In the genomic region with DNA sequence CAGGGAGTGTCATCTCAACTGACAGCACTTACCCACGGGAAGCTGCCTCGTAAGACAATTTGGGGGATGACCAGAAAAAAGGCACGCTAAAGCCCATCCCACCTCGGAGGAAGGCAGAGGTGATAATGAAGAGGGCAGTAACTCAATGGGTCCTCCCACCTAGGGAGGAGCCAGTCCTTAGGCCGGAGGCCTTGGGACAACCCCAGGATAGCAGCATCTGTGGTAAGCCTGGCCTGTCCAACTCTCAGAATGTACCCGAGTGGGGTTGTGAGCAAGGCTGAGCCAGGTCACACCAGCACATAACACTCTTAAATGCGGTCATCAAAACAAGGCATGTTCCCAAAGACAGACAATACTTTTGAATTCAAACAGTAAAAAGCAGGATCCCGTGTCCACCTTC, we compare ENCODE assay signal across 8 mouse cellular contexts. TPM values are rescaled to one million over a fixed set of nuclear protein-coding genes. Genes with fewer than 3 reads are reported as not detected.
DNase-seq lines count a peak whose midpoint lies in the region; ATAC-seq and TF ChIP-seq lines count a peak whose summit lies in the region.

No protein-coding gene starts in this region.

- no peak for ATAC-seq in forebrain, embryonic 15.5 days (replicated peaks)
- no peak for ATAC-seq in kidney, postnatal 0 days (replicated peaks; ENCODE audit: low FRiP score, low read depth)
- no peak for ATAC-seq in midbrain, postnatal 0 days (ENCODE audit: low FRiP score)
- ATAC-seq in CD4-positive, CD25-positive, alpha-beta regulatory T cell, adult 4 months, result no peak

- TF ChIP-seq RAD21 in MEL (IDR thresholded peaks at IDR 0.05; ENCODE audit: low read depth, low read length), result no peak

- H3K27ac ChIP-seq in MEL (ENCODE audit: control insufficient read depth, low read depth, low read length), result no peak overlapping the region
- H3K27ac ChIP-seq in forebrain, embryonic 15.5 days (replicated peaks), result no peak overlapping the region
- no peak overlapping the region for H3K27ac ChIP-seq in kidney, postnatal 0 days
- no peak overlapping the region for H3K27ac ChIP-seq in midbrain, postnatal 0 days (ENCODE audit: low read depth, low read length)

- no peaks in the 10 kb centered on the region for H3K9me3 ChIP-seq in MEL (replicated peaks; ENCODE audit: insufficient read depth, low read length)
- no peaks in the 10 kb centered on the region for H3K9me3 ChIP-seq in forebrain, embryonic 15.5 days
- H3K9me3 ChIP-seq in kidney, postnatal 0 days (replicated peaks; ENCODE audit: low read length), result no peaks in the 10 kb centered on the region
- H3K9me3 ChIP-seq in midbrain, postnatal 0 days (ENCODE audit: low read length), result no peaks in the 10 kb centered on the region

- TF ChIP-seq POLR2A in MEL (IDR thresholded peaks at IDR 0.05; ENCODE audit: control insufficient read depth in 1 of 2, insufficient read depth in 1 of 2, low read depth in 1 of 2, low read length in 2 of 2, poor library complexity in 1 of 2), result 0 out of 4 replicates have a peak, but pooled peaks of 1 of the 2 experiments have one; percentile 4

- no peak for TF ChIP-seq CTCF in MEL (IDR thresholded peaks at IDR 0.05 in 2 of 3, conservative IDR thresholded peaks at IDR 0.05 in 1 of 3; ENCODE audit: control insufficient read depth in 1 of 3, insufficient read depth in 1 of 3, low read depth in 2 of 3, low read length in 3 of 3, poor library complexity in 1 of 3, severe bottlenecking in 1 of 3)
- no peak for TF ChIP-seq CTCF in kidney, postnatal 0 days (IDR thresholded peaks at IDR 0.05; ENCODE audit: low read depth)
- no peak for TF ChIP-seq CTCF in midbrain, postnatal 0 days (IDR thresholded peaks at IDR 0.05)

- peak overlapping the region; percentile 75 for H3K4me2 ChIP-seq in forebrain, embryonic 15.5 days (replicated peaks)
- H3K4me2 ChIP-seq in kidney, postnatal 0 days (ENCODE audit: low read length), result peak overlapping the region; percentile 89
- H3K4me2 ChIP-seq in midbrain, postnatal 0 days (ENCODE audit: low read depth, low read length, poor library complexity, severe bottlenecking), result peak overlapping the region; percentile 78

- peak overlapping the region; percentile 99 for H3K9ac ChIP-seq in MEL (ENCODE audit: control insufficient read depth, low read depth, low read length, poor library complexity, severe bottlenecking)
- peak overlapping the region; percentile 99 for H3K9ac ChIP-seq in forebrain, embryonic 15.5 days (replicated peaks)
- peak overlapping the region; percentile 99 for H3K9ac ChIP-seq in kidney, postnatal 0 days (ENCODE audit: low read depth, low read length)
- 0 out of 2 replicates have a peak overlapping the region, but pooled peaks have one; percentile 99 for H3K9ac ChIP-seq in midbrain, postnatal 0 days (replicated peaks; ENCODE audit: low read length, poor library complexity, severe bottlenecking)

- DNase-seq in adrenal gland, adult (ENCODE audit: inconsistent age in 2 of 2, low spot score in 1 of 2), result peak; percentile 45 to 69
- DNase-seq in adrenal gland, adult 8-10 months, result no peak
- DNase-seq in MEL (ENCODE audit: low read depth, low spot score), result peak; percentile 58
- DNase-seq in kidney, postnatal 0 days (ENCODE audit: low spot score), result no peak
- DNase-seq in midbrain, postnatal 0 days (ENCODE audit: low spot score), result no peak
- no peak for DNase-seq in yolk sac, embryonic 10.5 days (ENCODE audit: low spot score)

- peak overlapping the region; percentile 93 to 97 for H3K4me3 ChIP-seq in MEL (ENCODE audit: control insufficient read depth in 1 of 2, insufficient read depth in 1 of 2, low read depth in 2 of 2, low read length in 2 of 2)
- peak overlapping the region; percentile 94 for H3K4me3 ChIP-seq in forebrain, embryonic 15.5 days
- H3K4me3 ChIP-seq in kidney, postnatal 0 days (replicated peaks; ENCODE audit: low read depth, low read length), result peak overlapping the region; percentile 92
- peak overlapping the region; percentile 87 for H3K4me3 ChIP-seq in midbrain, postnatal 0 days (ENCODE audit: low read depth, low read length)

- H3K4me1 ChIP-seq in MEL (ENCODE audit: control insufficient read depth in 1 of 2, insufficient read depth in 2 of 2, low read length in 2 of 2), result peaks cover 0 to 18% of the 10 kb centered on the region in 2 experiments; a peak in 2 of 4 replicates
- H3K4me1 ChIP-seq in forebrain, embryonic 15.5 days, result peaks cover 25% of the 10 kb centered on the region
- H3K4me1 ChIP-seq in kidney, postnatal 0 days (replicated peaks; ENCODE audit: insufficient read depth, low read length), result peaks cover 13% of the 10 kb centered on the region; the same call in 1 of the 2 replicates
- H3K4me1 ChIP-seq in midbrain, postnatal 0 days (ENCODE audit: insufficient read depth, low read length), result peaks cover 15% of the 10 kb centered on the region; the same call in 1 of the 2 replicates

- TF ChIP-seq EP300 in MEL (IDR thresholded peaks at IDR 0.05; ENCODE audit: low read depth in 1 of 2, low read length in 2 of 2), result no peak

- H3K36me3 ChIP-seq in MEL (ENCODE audit: control insufficient read depth in 1 of 2, insufficient read depth in 2 of 2, low read length in 2 of 2), result peaks cover 8 to 10% of the 10 kb centered on the region in 2 experiments
- H3K36me3 ChIP-seq in forebrain, embryonic 15.5 days, result peaks cover 42% of the 10 kb centered on the region
- H3K36me3 ChIP-seq in kidney, postnatal 0 days (ENCODE audit: insufficient read depth, low read length), result peaks cover 32% of the 10 kb centered on the region
- peaks cover 29% of the 10 kb centered on the region for H3K36me3 ChIP-seq in midbrain, postnatal 0 days (ENCODE audit: insufficient read depth, low read length)

- WGBS in forebrain, embryonic 15.5 days, result 59% methylated on average over 8 of the region's 8 CpGs
- WGBS in kidney, postnatal 0 days, result 17% methylated on average over 8 of the region's 8 CpGs
- 53% methylated on average over 8 of the region's 8 CpGs for WGBS in midbrain, postnatal 0 days

- H3K27me3 ChIP-seq in MEL (ENCODE audit: control insufficient read depth in 1 of 2, insufficient read depth in 2 of 2, low read length in 2 of 2), result no peaks in the 10 kb centered on the region
- no peaks in the 10 kb centered on the region for H3K27me3 ChIP-seq in forebrain, embryonic 15.5 days
- no peaks in the 10 kb centered on the region for H3K27me3 ChIP-seq in kidney, postnatal 0 days (ENCODE audit: insufficient read depth, low read length)
- H3K27me3 ChIP-seq in midbrain, postnatal 0 days (ENCODE audit: insufficient read depth, low read length), result no peaks in the 10 kb centered on the region

- peaks cover 38% of the 10 kb centered on the region for H3K79me2 ChIP-seq in MEL (ENCODE audit: control insufficient read depth, insufficient read depth, low read length, poor library complexity)

RNA-seq across cellular contexts. Expression of gene Khsrp, which starts 1.6 kb away (rescaled TPM):
- 100 to 1,000 TPM in 2 of 4 experiments, 10 to 100 TPM in 2; 92.3 to 122 (median 102) TPM for total RNA-seq in adrenal gland, adult 8-10 months (2022)
- 89.3 and 104 TPM in 2 replicates for total RNA-seq in MEL (2012; rRNA removed)
- 100 to 1,000 TPM; 125 to 157 TPM for polyA plus RNA-seq in MEL (2012; ENCODE audit: insufficient read depth in 1 of 2, insufficient read length in 2 of 2, low read depth in 1 of 2, low replicate concordance in 2 of 2, missing spikeins in 1 of 2)
- 35.2 and 37.0 TPM in 2 replicates for polyA plus RNA-seq in forebrain, embryonic 15.5 days (2015; fragmentation: Nextera tagmentation; extraction: Ambion mirVana)
- 35.6 and 36.2 TPM in 2 replicates for polyA plus RNA-seq in kidney, postnatal 0 days (2015; fragmentation: Nextera tagmentation; extraction: Ambion mirVana)
- total RNA-seq in midbrain, postnatal 0 days (2014; rRNA removed), result 73.6 and 76.9 TPM in 2 replicates
- polyA plus RNA-seq in midbrain, postnatal 0 days (2015; fragmentation: Nextera tagmentation; extraction: Ambion mirVana), result 25.3 and 31.6 TPM in 2 replicates
- polyA plus RNA-seq in CD4-positive, CD25-positive, alpha-beta regulatory T cell, adult 4 months (2017; shearing (Covaris generic)), result 10 to 100 TPM; 16.0 to 29.4 TPM

RNA-seq across cellular contexts. Expression of gene Slc25a41, which starts 11.8 kb away (rescaled TPM):
- total RNA-seq in adrenal gland, adult 8-10 months (2022), result under 1 TPM in 1 of 4 experiments, not detected in 3; 0.38 TPM
- total RNA-seq in MEL (2012; rRNA removed), result 0.08 and 0.13 TPM in 2 replicates
- under 1 TPM in 1 of 2 experiments, not detected in 1; 0.15 TPM for polyA plus RNA-seq in MEL (2012; ENCODE audit: insufficient read depth in 1 of 2, insufficient read length in 2 of 2, low read depth in 1 of 2, low replicate concordance in 2 of 2, missing spikeins in 1 of 2)
- not detected in 2 replicates for polyA plus RNA-seq in forebrain, embryonic 15.5 days (2015; fragmentation: Nextera tagmentation; extraction: Ambion mirVana)
- polyA plus RNA-seq in kidney, postnatal 0 days (2015; fragmentation: Nextera tagmentation; extraction: Ambion mirVana), result not detected in 2 replicates
- 0.85 TPM in 1 of 2 replicates, not detected in the other for total RNA-seq in midbrain, postnatal 0 days (2014; rRNA removed)
- not detected in 2 replicates for polyA plus RNA-seq in midbrain, postnatal 0 days (2015; fragmentation: Nextera tagmentation; extraction: Ambion mirVana)
- not detected for polyA plus RNA-seq in CD4-positive, CD25-positive, alpha-beta regulatory T cell, adult 4 months (2017; shearing (Covaris generic))

RNA-seq across cellular contexts. Expression of gene Gm17949, which starts 18.4 kb away (rescaled TPM):
- total RNA-seq in adrenal gland, adult 8-10 months (2022), result under 1 TPM; 0.29 to 0.80 (median 0.45) TPM
- 0.08 TPM in 1 of 2 replicates, not detected in the other for total RNA-seq in MEL (2012; rRNA removed)
- polyA plus RNA-seq in MEL (2012; ENCODE audit: insufficient read depth in 1 of 2, insufficient read length in 2 of 2, low read depth in 1 of 2, low replicate concordance in 2 of 2, missing spikeins in 1 of 2), result under 1 TPM in 1 of 2 experiments, not detected in 1; 0.13 TPM
- polyA plus RNA-seq in forebrain, embryonic 15.5 days (2015; fragmentation: Nextera tagmentation; extraction: Ambion mirVana), result 0.31 and 0.47 TPM in 2 replicates
- polyA plus RNA-seq in kidney, postnatal 0 days (2015; fragmentation: Nextera tagmentation; extraction: Ambion mirVana), result 0.38 TPM in 1 of 2 replicates, not detected in the other
- total RNA-seq in midbrain, postnatal 0 days (2014; rRNA removed), result 0.22 TPM in 1 of 2 replicates, not detected in the other
- 0.38 TPM in 2 replicates for polyA plus RNA-seq in midbrain, postnatal 0 days (2015; fragmentation: Nextera tagmentation; extraction: Ambion mirVana)
- polyA plus RNA-seq in CD4-positive, CD25-positive, alpha-beta regulatory T cell, adult 4 months (2017; shearing (Covaris generic)), result 1 to 10 TPM in 1 of 2 experiments, not detected in 1; 1.5 TPM

RNA-seq across cellular contexts. Expression of gene Gtf2f1, which starts 18.6 kb away (rescaled TPM):
- 10 to 100 TPM; 45.6 to 68.2 (median 54.2) TPM for total RNA-seq in adrenal gland, adult 8-10 months (2022)
- total RNA-seq in MEL (2012; rRNA removed), result 116 and 145 TPM in 2 replicates
- polyA plus RNA-seq in MEL (2012; ENCODE audit: insufficient read depth in 1 of 2, insufficient read length in 2 of 2, low read depth in 1 of 2, low replicate concordance in 2 of 2, missing spikeins in 1 of 2), result 100 to 1,000 TPM in 1 of 2 experiments, not detected in 1; 171 TPM
- 80.4 and 81.7 TPM in 2 replicates for polyA plus RNA-seq in forebrain, embryonic 15.5 days (2015; fragmentation: Nextera tagmentation; extraction: Ambion mirVana)
- 46.7 and 50.3 TPM in 2 replicates for polyA plus RNA-seq in kidney, postnatal 0 days (2015; fragmentation: Nextera tagmentation; extraction: Ambion mirVana)
- total RNA-seq in midbrain, postnatal 0 days (2014; rRNA removed), result 37.8 and 47.8 TPM in 2 replicates
- polyA plus RNA-seq in midbrain, postnatal 0 days (2015; fragmentation: Nextera tagmentation; extraction: Ambion mirVana), result 66.4 and 67.5 TPM in 2 replicates
- 100 to 1,000 TPM in 1 of 2 experiments, 10 to 100 TPM in 1; 72.1 to 102 TPM for polyA plus RNA-seq in CD4-positive, CD25-positive, alpha-beta regulatory T cell, adult 4 months (2017; shearing (Covaris generic))

RNA-seq across cellular contexts. Expression of gene Crb3, which starts 29.2 kb away (rescaled TPM):
- 1 to 10 TPM in 3 of 4 experiments, under 1 TPM in 1; 0.70 to 4.4 (median 2.2) TPM for total RNA-seq in adrenal gland, adult 8-10 months (2022)
- not detected in 2 replicates for total RNA-seq in MEL (2012; rRNA removed)
- polyA plus RNA-seq in MEL (2012; ENCODE audit: insufficient read depth in 1 of 2, insufficient read length in 2 of 2, low read depth in 1 of 2, low replicate concordance in 2 of 2, missing spikeins in 1 of 2), result under 1 TPM in 1 of 2 experiments, not detected in 1; 0.19 TPM
- 1.3 and 2.0 TPM in 2 replicates for polyA plus RNA-seq in forebrain, embryonic 15.5 days (2015; fragmentation: Nextera tagmentation; extraction: Ambion mirVana)
- 82.4 and 90.9 TPM in 2 replicates for polyA plus RNA-seq in kidney, postnatal 0 days (2015; fragmentation: Nextera tagmentation; extraction: Ambion mirVana)
- total RNA-seq in midbrain, postnatal 0 days (2014; rRNA removed), result 6.2 and 8.5 TPM in 2 replicates
- 3.5 and 5.1 TPM in 2 replicates for polyA plus RNA-seq in midbrain, postnatal 0 days (2015; fragmentation: Nextera tagmentation; extraction: Ambion mirVana)
- 1 to 10 TPM; 2.1 to 2.9 TPM for polyA plus RNA-seq in CD4-positive, CD25-positive, alpha-beta regulatory T cell, adult 4 months (2017; shearing (Covaris generic))

Comparison
In these comparisons a context has a peak if more than half of its experiments do, and no peak if none do; other contexts are left out.
1. DNase-seq: peak in adrenal gland, adult (2 of 2) and MEL (single experiment); none in adrenal gland, adult 8-10 months (single experiment), kidney, postnatal 0 days (single experiment), midbrain, postnatal 0 days (single experiment) and yolk sac, embryonic 10.5 days (single experiment).
2. Peak in every context shown above with its lines, with median percentiles within 50 percentile points of each other: H3K4me3 ChIP-seq, H3K9ac ChIP-seq and H3K4me2 ChIP-seq.